Mouse (Mus musculus) spleen, adult 2 months (tissue): Measurements from ENCODE around the gene Arv1.

Experiments
- CTCF ChIP-seq: fragments of 200-500 bp; IDR thresholded peaks from 2 replicates; pipeline ENCODE4 v1.5.1; 2011; ENCODE audit warnings: mild to moderate bottlenecking, inconsistent platforms; ENCODE audit not compliant: insufficient read depth, insufficient read length, insufficient replicate concordance; ENCODE audit errors: extremely low read depth
- POLR2A ChIP-seq: fragments of 200-500 bp; IDR thresholded peaks from 2 replicates; pipeline ENCODE4 v1.6.1; 2011; ENCODE audit warnings: low read depth, low read length, inconsistent platforms

- TF ChIP-seq CTCF (no peak), POLR2A (no peak)
These were observed 32.3 kb downstream of the Arv1 start for GRCm38 (mm10) chr8:124754101-124754791.
